ENCODE assay signal across 8 mouse cellular contexts in genomic region chr15:83464905-83465650, GRCm38 (mm10). TPM values are rescaled to one million over a fixed set of nuclear protein-coding genes. Genes with fewer than 3 reads are reported as not detected.
DNase-seq lines count a peak whose midpoint lies in the region; ATAC-seq and TF ChIP-seq lines count a peak whose summit lies in the region.

No protein-coding gene starts in this region.

- H3K79me2 ChIP-seq in CH12.LX (replicated peaks; ENCODE audit: control insufficient read depth, extremely low read depth, insufficient read depth, poor library complexity, severe bottlenecking): peaks cover 15% of the 10 kb centered on the region

- no peak overlapping the region for H3K27ac ChIP-seq in CH12.LX (ENCODE audit: insufficient read depth, low read depth)
- H3K27ac ChIP-seq in forebrain, embryonic 15.5 days (replicated peaks): no peak overlapping the region
- no peak overlapping the region for H3K27ac ChIP-seq in limb, embryonic 15.5 days
- H3K27ac ChIP-seq in neural tube, embryonic 14.5 days (ENCODE audit: low read depth, low read length): no peak overlapping the region

- H3K9ac ChIP-seq in CH12.LX (ENCODE audit: insufficient read depth, low read depth): no peak overlapping the region; the same call in 1 of the 2 replicates
- H3K9ac ChIP-seq in forebrain, embryonic 15.5 days (replicated peaks): no peak overlapping the region
- no peak overlapping the region for H3K9ac ChIP-seq in limb, embryonic 15.5 days
- no peak overlapping the region for H3K9ac ChIP-seq in neural tube, embryonic 14.5 days (replicated peaks; ENCODE audit: low read depth, low read length)

- TF ChIP-seq EP300 in CH12.LX (IDR thresholded peaks at IDR 0.05; ENCODE audit: low read length): no peak

- no peak for TF ChIP-seq POLR2A in CH12.LX (IDR thresholded peaks at IDR 0.05; ENCODE audit: low read depth, low read length)

- 0 out of 2 replicates have a peak overlapping the region, but pooled peaks have one; percentile 7 for H3K4me2 ChIP-seq in CH12.LX (ENCODE audit: insufficient read depth, low read depth, poor library complexity, severe bottlenecking)
- peak overlapping the region; percentile 88 for H3K4me2 ChIP-seq in forebrain, embryonic 15.5 days (replicated peaks)
- H3K4me2 ChIP-seq in limb, embryonic 15.5 days: peak overlapping the region; percentile 81
- H3K4me2 ChIP-seq in neural tube, embryonic 14.5 days (ENCODE audit: low read depth, low read length): peak overlapping the region; percentile 83

- dilution Hi-C loops in CH12.LX (cut with MboI; ENCODE audit: extremely low pct_ligation_motif_present, extremely low pct_unique_long_range_greater_than_20kb, low sequenced_read_pairs): no loop called here

- WGBS in forebrain, embryonic 15.5 days: 81% methylated on average over 19 of the region's 19 CpGs
- WGBS in limb, embryonic 15.5 days: 76% methylated on average over 19 of the region's 19 CpGs
- 82% methylated on average over 19 of the region's 19 CpGs for WGBS in neural tube, embryonic 14.5 days

- TF ChIP-seq RAD21 in CH12.LX (IDR thresholded peaks at IDR 0.05; ENCODE audit: low read depth, low read length): no peak

- peak in 1 of 2 experiments; percentile 42; a peak in 2 of 4 replicates for TF ChIP-seq CTCF in CH12.LX (conservative IDR thresholded peaks at IDR 0.05 in 1 of 2, IDR thresholded peaks at IDR 0.05 in 1 of 2; ENCODE audit: low read depth in 2 of 2, low read length in 2 of 2)

- H3K4me3 ChIP-seq in CH12.LX (replicated peaks in 1 of 3; ENCODE audit: low read depth in 2 of 3, low read length in 2 of 3, poor library complexity in 1 of 3): peak overlapping the region in 2 of 3 experiments; percentile 17 to 91
- peak overlapping the region; percentile 75 for H3K4me3 ChIP-seq in forebrain, embryonic 15.5 days
- peak overlapping the region; percentile 79 for H3K4me3 ChIP-seq in limb, embryonic 15.5 days
- H3K4me3 ChIP-seq in neural tube, embryonic 14.5 days (ENCODE audit: low read depth, low read length): peak overlapping the region; percentile 59

- in situ Hi-C loops in CH12.LX (cut with MboI; ENCODE audit: low pct_ligation_motif_present, low pct_unique_long_range_greater_than_20kb, low sequenced_read_pairs): no loop called here

- peak; percentile 10; the same call in 1 of the 2 replicates for ATAC-seq in forebrain, embryonic 15.5 days (replicated peaks)
- no peak for ATAC-seq in limb, embryonic 15.5 days (ENCODE audit: insufficient number of reproducible peaks, low FRiP score, low TSS enrichment, low read depth)
- ATAC-seq in neural tube, embryonic 14.5 days (ENCODE audit: low read depth): peak; percentile 23; the same call in 1 of the 2 replicates

- no peaks in the 10 kb centered on the region for H3K9me3 ChIP-seq in CH12.LX (replicated peaks; ENCODE audit: low read length)
- H3K9me3 ChIP-seq in forebrain, embryonic 15.5 days: no peaks in the 10 kb centered on the region
- no peaks in the 10 kb centered on the region for H3K9me3 ChIP-seq in limb, embryonic 15.5 days
- H3K9me3 ChIP-seq in neural tube, embryonic 14.5 days (ENCODE audit: control insufficient read depth, low read length): no peaks in the 10 kb centered on the region

- DNase-seq in heart, adult 11 months: peak; percentile 91
- no peak for DNase-seq in heart, adult 9 months (ENCODE audit: low spot score in 2 of 2)
- no peak for DNase-seq in CH12.LX (ENCODE audit: extremely low read depth)
- DNase-seq in urinary bladder, adult 18-20 months (ENCODE audit: low spot score in 2 of 2): no peak
- no peak for DNase-seq in urinary bladder, postnatal 10 days (ENCODE audit: low spot score)

- no peaks in the 10 kb centered on the region for H3K27me3 ChIP-seq in CH12.LX (replicated peaks)
- no peaks in the 10 kb centered on the region for H3K27me3 ChIP-seq in forebrain, embryonic 15.5 days
- no peaks in the 10 kb centered on the region for H3K27me3 ChIP-seq in limb, embryonic 15.5 days
- H3K27me3 ChIP-seq in neural tube, embryonic 14.5 days (ENCODE audit: control insufficient read depth, insufficient read depth, low read length): no peaks in the 10 kb centered on the region

- H3K4me1 ChIP-seq in CH12.LX (ENCODE audit: control insufficient read depth in 1 of 2, insufficient read depth in 2 of 2): peaks cover 6 to 38% of the 10 kb centered on the region in 2 experiments
- H3K4me1 ChIP-seq in forebrain, embryonic 15.5 days: peaks cover 14% of the 10 kb centered on the region
- peaks cover 13% of the 10 kb centered on the region for H3K4me1 ChIP-seq in limb, embryonic 15.5 days
- peaks cover 4% of the 10 kb centered on the region; the same call in 1 of the 2 replicates for H3K4me1 ChIP-seq in neural tube, embryonic 14.5 days (ENCODE audit: control insufficient read depth, insufficient read depth, low read length)

- peaks cover 0 to 10% of the 10 kb centered on the region in 2 experiments for H3K36me3 ChIP-seq in CH12.LX (replicated peaks in 1 of 2; ENCODE audit: control insufficient read depth in 1 of 2, insufficient read depth in 1 of 2, low read length in 1 of 2)
- no peaks in the 10 kb centered on the region for H3K36me3 ChIP-seq in forebrain, embryonic 15.5 days
- no peaks in the 10 kb centered on the region for H3K36me3 ChIP-seq in limb, embryonic 15.5 days
- H3K36me3 ChIP-seq in neural tube, embryonic 14.5 days (ENCODE audit: control insufficient read depth, insufficient read depth, low read length): no peaks in the 10 kb centered on the region

TF ChIP-seq in CH12.LX, 34 proteins besides CTCF, POLR2A, EP300 and RAD21:
- TF ChIP-seq JUN (IDR thresholded peaks at IDR 0.05; ENCODE audit: insufficient read depth, low read depth, low read length) (no peak), UBTF (IDR thresholded peaks at IDR 0.05; ENCODE audit: low read depth, low read length) (no peak), MEF2A (IDR thresholded peaks at IDR 0.05; ENCODE audit: borderline replicate concordance, low read depth, low read length) (no peak), ETS1 (conservative IDR thresholded peaks at IDR 0.05; ENCODE audit: low read depth, low read length) (no peak), SMC3 (IDR thresholded peaks at IDR 0.05; ENCODE audit: low read depth, low read length) (0 out of 2 replicates have a peak, but pooled peaks have one; percentile 8), ZKSCAN1 (IDR thresholded peaks at IDR 0.05; ENCODE audit: borderline replicate concordance, low read depth, low read length) (no peak), MYC (IDR thresholded peaks at IDR 0.05; ENCODE audit: low read depth, low read length) (0 out of 2 replicates have a peak, but pooled peaks have one; percentile 35), ZMIZ1 (IDR thresholded peaks at IDR 0.05; ENCODE audit: low read depth, low read length) (no peak), NRF1 (IDR thresholded peaks at IDR 0.05; ENCODE audit: low read depth, low read length) (no peak)

RNA-seq across cellular contexts. Expression of gene Pacsin2, which starts 0.7 kb away (rescaled TPM):
- total RNA-seq in CH12.LX (2012; rRNA removed) (47.9 and 48.4 TPM in 2 replicates), CH12.LX (2014; rRNA removed) (53.6 and 53.7 TPM in 2 replicates)
- polyA plus RNA-seq in CH12.LX (2012; ENCODE audit: insufficient read length, low read depth): 85.5 and 99.3 TPM in 2 replicates
- polyA plus RNA-seq in forebrain, embryonic 15.5 days (2015; fragmentation: Nextera tagmentation; extraction: Ambion mirVana): 21.5 and 25.5 TPM in 2 replicates
- polyA plus RNA-seq in limb, embryonic 15.5 days (2015; fragmentation: Nextera tagmentation; extraction: Ambion mirVana): 57.2 and 65.8 TPM in 2 replicates
- polyA plus RNA-seq in neural tube, embryonic 14.5 days (2014; fragmentation: Nextera tagmentation; extraction: Ambion mirVana): 17.4 and 20.7 TPM in 2 replicates

RNA-seq across cellular contexts. Expression of gene Ttll1, which starts 45.6 kb away (rescaled TPM):
- total RNA-seq in CH12.LX (2012; rRNA removed): 4.1 and 4.9 TPM in 2 replicates
- 2.4 and 2.5 TPM in 2 replicates for total RNA-seq in CH12.LX (2014; rRNA removed)
- polyA plus RNA-seq in CH12.LX (2012; ENCODE audit: insufficient read length, low read depth): 8.6 and 9.9 TPM in 2 replicates
- 101 and 103 TPM in 2 replicates for polyA plus RNA-seq in forebrain, embryonic 15.5 days (2015; fragmentation: Nextera tagmentation; extraction: Ambion mirVana)
- polyA plus RNA-seq in limb, embryonic 15.5 days (2015; fragmentation: Nextera tagmentation; extraction: Ambion mirVana): 19.1 and 19.3 TPM in 2 replicates
- 90.0 and 90.4 TPM in 2 replicates for polyA plus RNA-seq in neural tube, embryonic 14.5 days (2014; fragmentation: Nextera tagmentation; extraction: Ambion mirVana)

Comparison
In these comparisons a context has a peak if more than half of its experiments do, and no peak if none do; other contexts are left out.
1. H3K4me2 ChIP-seq: peak in every context shown above with its lines; median percentile 88 in forebrain, embryonic 15.5 days; 83 in neural tube, embryonic 14.5 days; 81 in limb, embryonic 15.5 days; 7 in CH12.LX.